Mouse (Mus musculus) limb, embryonic 12.5 days (tissue): Measurements from ENCODE around the gene Atf7. TPM values are rescaled to one million over a fixed set of nuclear protein-coding genes. Genes with fewer than 3 reads are reported as not detected.
"Not testable (repeated sequence)": the region's sequence is repeated elsewhere in the genome, so short reads cannot be mapped to it uniquely, and the experiment has no call there.

Experiments used
- ATAC-seq: fragments of 200-750 bp; cut with Nextera tagmentation; 2 replicates; pipeline ENCODE4 v1.8.0; 2017; ENCODE audit warnings: low read depth, moderate TSS enrichment; ENCODE audit not compliant: insufficient number of reproducible peaks, insufficient read depth, low FRiP score, low TSS enrichment
- H3K27ac ChIP-seq: fragments of 300-500 bp; sonication (generic); 2 replicates; pipeline ENCODE4 v1.5.1; 2016; ENCODE audit warnings: mild to moderate bottlenecking, moderate library complexity
- H3K27me3 ChIP-seq: fragments of 300-500 bp; sonication (generic); 2 replicates; pipeline ENCODE4 v1.6.1; 2016; ENCODE audit warnings: mild to moderate bottlenecking, moderate library complexity
- H3K36me3 ChIP-seq: fragments of 300-500 bp; sonication (generic); 2 replicates; pipeline ENCODE4 v1.6.1; 2016; ENCODE audit warnings: mild to moderate bottlenecking, moderate library complexity
- H3K4me1 ChIP-seq: fragments of 300-500 bp; sonication (generic); replicated peaks from 2 replicates; pipeline ENCODE4 v1.6.1; 2016
- H3K4me2 ChIP-seq: fragments of 300-500 bp; sonication (generic); 2 replicates; pipeline ENCODE4 v1.6.1; 2016; ENCODE audit warnings: mild to moderate bottlenecking, moderate library complexity
- H3K4me3 ChIP-seq: fragments of 300-500 bp; sonication (generic); replicated peaks from 2 replicates; pipeline ENCODE4 v1.5.1; 2016; ENCODE audit warnings: mild to moderate bottlenecking
- H3K9ac ChIP-seq: fragments of 300-500 bp; sonication (generic); replicated peaks from 2 replicates; pipeline ENCODE4 v1.6.1; 2016; ENCODE audit warnings: mild to moderate bottlenecking, moderate library complexity
- H3K9me3 ChIP-seq: fragments of 300-500 bp; sonication (generic); 2 replicates; pipeline ENCODE4 v1.6.1; 2016; ENCODE audit warnings: mild to moderate bottlenecking, moderate library complexity
- WGBS: fragments of 180-500 bp; shearing (Covaris S2); methylation state at CpG from one replicate; pipeline ENCODE4 v1.1.7; 2016; 5-methylcytosine and 5-hydroxymethylcytosine counted together
- polyA plus RNA-seq: library from polyadenylated mRNA; unstranded; fragments of >200 nt; fragmentation: Nextera tagmentation; extraction: Ambion mirVana; gene quantifications from 2 replicates; pipeline ENCODE4 v1.2.1, GENCODE M21; 2016

Atf7 gene
- 32.1 and 37.7 TPM in 2 replicates for polyA plus RNA-seq

DNA sequence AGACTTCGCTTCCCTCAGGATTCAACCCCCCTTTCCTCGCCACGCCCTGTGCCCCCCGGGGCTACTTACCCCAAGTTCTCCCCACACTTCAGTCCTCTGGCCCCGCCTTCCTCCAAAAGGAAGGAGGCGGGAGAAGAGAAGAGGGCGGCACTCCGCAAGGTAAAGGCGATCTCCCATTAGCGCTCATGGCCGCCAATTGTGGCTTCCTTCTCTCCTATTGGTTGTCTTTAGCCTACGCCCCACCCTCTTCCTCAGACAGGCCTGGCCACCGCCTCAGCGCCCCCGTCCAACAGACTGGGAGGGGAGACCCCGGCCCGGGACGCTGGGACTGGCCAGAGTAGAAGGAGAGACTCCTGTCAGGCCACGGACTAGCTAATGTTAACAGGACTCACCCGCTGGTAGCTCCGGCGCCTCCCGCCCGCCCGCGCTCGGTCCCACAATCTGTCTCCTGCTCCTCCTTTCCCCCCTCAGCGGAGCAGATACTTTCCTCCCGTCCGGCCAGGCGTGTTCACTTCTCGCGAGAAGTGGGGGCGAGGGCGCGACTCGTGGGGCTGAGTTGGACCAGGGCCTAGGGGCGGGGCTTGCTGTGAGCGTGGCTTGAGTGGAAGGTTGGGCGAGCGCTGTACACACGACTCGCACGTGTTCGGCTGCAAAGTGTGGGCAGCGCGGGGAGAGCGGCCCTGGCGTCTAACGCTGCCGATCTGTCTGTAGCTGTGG is at the start of gene Atf7, which contains the start of gene Gm28047:
TSS of gene Atf7 (minus strand) at position 495 of the 717 bp plus-strand sequence.
TSS of gene Gm28047 (minus strand) at position 98 of the 717 bp plus-strand sequence.
- peaks cover 7% of the 10 kb centered on the region; the same call in 1 of the 2 replicates for H3K36me3 ChIP-seq
- peak within 1 kb of the TSS; percentile 79 for H3K9ac ChIP-seq
- peaks cover 15% of the 10 kb centered on the region for H3K4me1 ChIP-seq
- under 1% methylated on average over 51 of the region's 51 CpGs for WGBS
- H3K9me3 ChIP-seq = no peaks in the 10 kb centered on the region
- no peaks in the 10 kb centered on the region for H3K27me3 ChIP-seq
- H3K27ac ChIP-seq = peak within 1 kb of the TSS; percentile 98
- peak within 1 kb of the TSS; percentile 55 for H3K4me3 ChIP-seq
- H3K4me2 ChIP-seq = peak within 1 kb of the TSS; percentile 81
- peak; percentile 99 for ATAC-seq

DNA sequence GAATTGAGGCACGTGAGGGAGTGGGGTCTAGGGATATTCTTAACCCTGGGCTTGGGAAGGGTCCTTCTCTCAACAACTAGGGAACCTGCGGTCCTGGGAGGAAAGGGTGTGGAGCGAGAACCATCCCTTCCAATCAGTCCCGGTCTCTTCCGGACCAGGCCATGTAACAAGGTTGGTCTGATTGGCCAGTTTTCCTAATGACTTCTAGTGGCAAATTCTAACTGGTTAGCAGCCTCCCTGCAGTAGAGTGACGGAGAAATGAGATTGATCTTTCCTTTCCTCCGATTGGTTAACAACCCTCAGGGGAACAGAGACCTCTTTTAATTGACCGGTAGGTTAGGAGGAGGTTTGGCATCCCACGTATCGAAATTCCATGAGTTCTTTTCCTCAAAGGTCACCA is 48.3 kb upstream of the Atf7 start:
- Histone ChIP-seq H3K27me3 (no peaks in the 10 kb centered on the region), H3K36me3 (no peaks in the 10 kb centered on the region; the same call in 1 of the 2 replicates), H3K27ac (peak overlapping the region; percentile 100), H3K9me3 (no peaks in the 10 kb centered on the region), H3K9ac (no peak overlapping the region), H3K4me2 (peak overlapping the region; percentile 74), H3K4me1 (peaks cover 25% of the 10 kb centered on the region), H3K4me3 (peak overlapping the region; percentile 50)
- 1% methylated on average over 10 of the region's 10 CpGs for WGBS
- no peak for ATAC-seq

DNA sequence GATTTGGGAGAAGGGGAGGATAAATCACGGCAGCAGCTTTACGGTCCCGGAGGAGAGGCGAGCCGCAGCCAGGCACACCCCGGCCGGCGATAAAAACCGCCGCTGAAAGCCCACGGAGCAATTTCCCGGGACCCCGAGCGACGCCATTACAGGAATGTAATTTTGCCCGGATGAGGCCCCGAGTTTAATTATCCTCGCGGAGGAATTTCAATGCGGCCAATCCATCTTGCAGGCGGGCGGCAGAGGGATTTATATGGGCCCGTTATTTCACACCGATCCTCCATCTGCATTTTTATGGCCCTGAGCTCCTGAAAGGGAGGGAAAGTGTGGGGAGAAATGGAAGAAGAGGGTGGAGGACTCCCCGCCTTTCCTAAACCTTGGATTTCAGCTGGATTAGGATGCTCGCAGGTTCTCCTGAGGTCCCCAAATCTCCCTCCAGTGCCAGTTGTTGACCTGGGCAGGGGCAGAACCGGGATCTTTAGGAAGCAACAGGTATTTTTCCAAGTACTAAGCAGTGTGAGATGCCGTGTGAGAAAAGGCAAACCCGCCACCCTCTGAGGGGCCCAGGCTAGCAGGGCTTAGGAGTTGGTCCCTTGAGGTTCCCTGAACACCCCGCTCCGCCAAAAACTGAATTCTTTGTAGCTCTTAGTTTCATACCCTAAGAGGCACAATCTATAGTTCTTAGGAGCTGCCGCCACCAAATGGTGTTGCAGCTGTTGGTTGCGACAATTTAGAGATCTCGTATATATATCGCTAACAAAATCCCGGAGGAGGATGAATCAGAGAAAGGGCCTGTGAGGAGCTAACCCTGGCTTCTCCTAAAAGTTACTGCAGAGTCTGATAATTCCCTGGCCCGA is 47.2 kb upstream of the Atf7 start, which contains the start of gene Atp5g2:
TSS of gene Atp5g2 (minus strand) at position 138 of the 857 bp plus-strand sequence.
- peak within 1 kb of the TSS; percentile 74 for H3K4me2 ChIP-seq
- no peaks in the 10 kb centered on the region for H3K9me3 ChIP-seq
- H3K36me3 ChIP-seq = peaks cover 8% of the 10 kb centered on the region
- no peaks in the 10 kb centered on the region for H3K27me3 ChIP-seq
- H3K9ac ChIP-seq = peak within 1 kb of the TSS; percentile 83
- H3K4me3 ChIP-seq = peak within 1 kb of the TSS; percentile 50
- peaks cover 28% of the 10 kb centered on the region for H3K4me1 ChIP-seq
- peak within 1 kb of the TSS; percentile 100 for H3K27ac ChIP-seq
- ATAC-seq = no peak
- 2% methylated on average over 37 of the region's 37 CpGs for WGBS

DNA sequence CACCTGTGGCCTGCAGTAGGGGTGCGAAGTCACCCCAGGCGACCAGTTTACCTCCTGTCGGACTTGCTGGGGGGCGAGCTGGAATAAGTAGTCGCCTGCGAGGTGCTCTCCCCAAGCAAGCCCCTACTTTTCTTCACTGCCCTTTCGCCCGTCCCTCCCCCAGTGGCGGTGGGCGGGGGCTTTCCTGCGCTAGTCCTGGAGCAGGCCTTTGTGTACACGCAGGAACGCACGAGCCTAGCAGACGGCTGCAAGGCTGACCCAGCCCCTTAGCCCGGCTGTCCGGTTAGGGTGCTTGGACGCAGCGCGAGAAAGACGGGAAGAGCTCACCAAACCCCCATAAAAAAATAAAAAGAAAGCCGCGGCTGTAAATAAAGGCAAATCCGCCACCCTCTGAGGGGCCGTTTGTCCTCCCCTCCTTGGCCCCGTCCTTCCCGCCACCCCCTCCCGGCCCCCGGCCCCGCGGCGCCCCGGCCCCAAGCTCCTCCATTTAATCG is 46.5 kb upstream of the Atf7 start:
- H3K27ac ChIP-seq = peak overlapping the region; percentile 100
- H3K27me3 ChIP-seq = no peaks in the 10 kb centered on the region
- WGBS = under 1% methylated on average over 34 of the region's 34 CpGs
- H3K9me3 ChIP-seq = no peaks in the 10 kb centered on the region
- peak overlapping the region; percentile 50 for H3K4me3 ChIP-seq
- H3K36me3 ChIP-seq = peaks cover 14% of the 10 kb centered on the region
- H3K9ac ChIP-seq = peak overlapping the region; percentile 83
- peaks cover 28% of the 10 kb centered on the region for H3K4me1 ChIP-seq
- peak; percentile 43 for ATAC-seq
- peak overlapping the region; percentile 74 for H3K4me2 ChIP-seq

DNA sequence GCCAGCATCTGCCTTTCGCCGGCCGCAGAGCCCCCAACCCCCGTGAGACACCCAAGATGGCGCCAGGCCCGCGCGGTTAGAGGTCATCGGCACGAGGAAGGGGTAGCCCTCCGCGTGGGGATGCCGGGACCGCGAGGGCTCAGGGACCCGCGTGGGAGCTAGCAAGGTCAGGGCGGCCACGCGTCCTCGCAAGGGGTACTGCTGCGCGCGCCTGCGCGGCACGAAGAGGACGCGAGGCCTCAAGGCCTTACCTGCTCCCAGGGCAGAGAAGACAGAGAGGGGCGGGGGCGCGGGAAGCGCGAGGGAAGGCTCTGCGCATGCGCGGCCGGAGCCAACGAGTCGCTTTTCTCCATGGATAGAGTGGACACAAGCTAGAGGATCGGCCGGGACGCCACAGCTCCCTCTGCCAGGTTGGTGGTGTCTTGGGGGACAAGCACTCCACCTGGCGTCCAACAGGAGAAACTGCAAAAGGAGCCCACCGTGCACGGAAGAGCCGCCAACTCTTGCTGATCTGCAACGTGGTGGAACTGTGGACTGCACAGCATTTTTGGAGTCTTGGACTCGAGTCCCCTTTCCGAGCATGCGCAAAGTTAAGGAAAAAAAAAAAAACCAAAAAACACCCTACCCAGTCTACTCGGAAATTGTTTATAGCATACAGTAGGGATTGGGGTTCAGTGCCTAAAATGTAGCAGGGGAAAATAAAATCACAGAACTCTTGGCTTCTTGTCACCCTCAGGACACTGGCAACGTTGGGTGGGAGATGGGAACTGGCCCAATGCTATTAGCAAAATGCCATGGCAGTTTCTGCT is 45.7 kb upstream of the Atf7 start:
- Histone ChIP-seq H3K9ac (peak overlapping the region; percentile 88), H3K36me3 (peaks cover 22% of the 10 kb centered on the region), H3K9me3 (no peaks in the 10 kb centered on the region), H3K4me3 (peak overlapping the region; percentile 63), H3K4me2 (peak overlapping the region; percentile 74), H3K27me3 (no peaks in the 10 kb centered on the region), H3K27ac (peak overlapping the region; percentile 100), H3K4me1 (peaks cover 28% of the 10 kb centered on the region)
- ATAC-seq = peak; percentile 92
- WGBS = under 1% methylated on average over 53 of the region's 53 CpGs

DNA sequence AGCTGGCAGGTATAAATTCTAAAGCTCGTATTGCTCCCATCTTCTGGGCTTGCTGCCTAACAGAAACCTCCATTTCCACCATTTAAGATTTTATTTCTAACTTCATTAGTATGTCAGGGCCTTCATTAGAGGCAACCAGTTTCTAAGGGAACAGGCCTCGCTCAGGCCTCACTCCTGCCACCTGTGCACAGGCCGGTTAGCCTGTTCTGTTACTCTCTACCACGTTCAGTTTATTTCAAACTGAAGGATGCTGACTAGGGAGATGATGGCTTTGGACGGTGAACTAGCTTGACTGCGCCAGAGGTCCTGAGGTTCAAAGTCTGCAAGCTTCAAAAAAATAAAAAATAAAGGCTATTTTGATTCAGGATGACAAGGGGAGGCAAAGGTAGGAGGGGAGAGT is 45.0 kb upstream of the Atf7 start:
- peaks cover 28% of the 10 kb centered on the region for H3K4me1 ChIP-seq
- peak overlapping the region; percentile 88 for H3K9ac ChIP-seq
- no peaks in the 10 kb centered on the region for H3K9me3 ChIP-seq
- H3K4me3 ChIP-seq = peak overlapping the region; percentile 63
- ATAC-seq = no peak
- 11% methylated on average over 6 of the region's 6 CpGs for WGBS
- H3K27me3 ChIP-seq = no peaks in the 10 kb centered on the region
- peak overlapping the region; percentile 61 for H3K4me2 ChIP-seq
- peaks cover 28% of the 10 kb centered on the region for H3K36me3 ChIP-seq
- H3K27ac ChIP-seq = peak overlapping the region; percentile 100

DNA sequence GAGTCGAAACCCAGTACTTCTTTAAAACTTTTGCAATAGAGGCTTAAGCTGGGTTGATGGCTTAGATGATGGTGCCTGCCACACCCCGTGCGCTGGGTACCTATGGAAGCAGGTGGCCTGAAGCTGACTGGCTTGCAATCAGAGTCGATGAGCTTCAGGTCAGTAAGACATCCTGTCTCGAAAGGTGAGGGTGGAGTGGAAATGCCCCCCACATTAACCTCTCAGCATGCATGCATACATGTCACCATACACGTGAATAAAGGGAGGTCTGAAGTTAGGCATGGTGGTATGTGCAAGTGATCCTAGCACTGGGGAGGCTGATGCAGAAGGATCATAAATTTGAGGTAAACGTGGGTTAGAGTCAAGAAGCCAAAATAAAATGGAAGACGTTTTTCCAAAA is 44.3 kb upstream of the Atf7 start:
- Histone ChIP-seq H3K4me3 (no peak overlapping the region; the same call in 1 of the 2 replicates), H3K36me3 (peaks cover 35% of the 10 kb centered on the region), H3K9ac (peak overlapping the region; percentile 3; the same call in 1 of the 2 replicates), H3K4me2 (peak overlapping the region; percentile 61), H3K27me3 (no peaks in the 10 kb centered on the region), H3K9me3 (no peaks in the 10 kb centered on the region), H3K4me1 (peaks cover 28% of the 10 kb centered on the region), H3K27ac (no peak overlapping the region)
- WGBS = 78% methylated on average over 8 of the region's 8 CpGs
- ATAC-seq = no peak

DNA sequence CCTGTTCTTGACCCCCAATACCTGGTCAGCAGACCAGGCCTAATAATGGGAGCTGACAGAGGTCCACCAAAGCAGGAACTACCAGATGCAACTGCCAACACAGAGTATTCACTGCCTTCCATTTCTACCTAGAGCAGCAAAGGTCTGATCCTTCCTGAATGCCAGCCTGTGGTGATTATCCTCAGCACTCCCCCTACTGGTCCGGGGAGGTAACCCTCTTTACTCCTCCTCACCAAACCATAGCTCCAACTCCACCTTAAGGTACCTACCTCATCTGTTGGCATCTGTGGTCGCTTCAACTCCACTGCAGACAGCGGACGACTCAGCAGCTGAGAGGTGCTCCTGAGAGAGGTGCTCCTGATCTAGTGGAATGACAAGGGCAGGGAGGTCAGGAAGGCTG is 40.2 kb upstream of the Atf7 start:
- Histone ChIP-seq H3K4me3 (no peak overlapping the region), H3K36me3 (peaks cover 72% of the 10 kb centered on the region), H3K9me3 (no peaks in the 10 kb centered on the region), H3K27ac (no peak overlapping the region), H3K4me1 (peaks cover 9% of the 10 kb centered on the region), H3K27me3 (no peaks in the 10 kb centered on the region), H3K4me2 (no peak overlapping the region), H3K9ac (no peak overlapping the region)
- WGBS = 52% methylated on average over 4 of the region's 4 CpGs
- no peak for ATAC-seq

DNA sequence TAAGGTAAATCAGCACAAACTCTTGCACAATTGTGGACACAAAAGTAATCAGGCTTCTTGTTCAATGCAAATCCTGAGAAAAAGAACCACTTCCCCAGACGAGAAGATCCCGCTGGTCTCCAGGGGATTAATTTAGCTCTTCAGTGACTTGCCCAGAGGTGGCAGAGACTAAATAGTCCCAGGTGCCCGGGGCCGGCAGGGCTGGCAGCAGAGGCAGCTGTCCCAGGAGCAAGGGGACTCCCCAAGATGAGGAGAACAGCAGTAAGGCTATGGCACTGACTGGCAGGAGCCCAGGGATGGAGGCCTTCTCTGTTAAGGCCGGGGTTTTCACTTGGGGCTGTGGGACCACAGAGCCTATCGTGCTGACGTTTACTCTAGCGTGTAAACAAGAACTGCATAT is 38.6 kb upstream of the Atf7 start:
- Histone ChIP-seq H3K27me3 (no peaks in the 10 kb centered on the region), H3K4me3 (no peak overlapping the region), H3K9me3 (no peaks in the 10 kb centered on the region), H3K4me1 (peaks cover 3% of the 10 kb centered on the region; the same call in 1 of the 2 replicates), H3K9ac (no peak overlapping the region), H3K27ac (no peak overlapping the region), H3K4me2 (no peak overlapping the region), H3K36me3 (peaks cover 83% of the 10 kb centered on the region)
- WGBS = 87% methylated on average over 8 of the region's 8 CpGs
- ATAC-seq = no peak

DNA sequence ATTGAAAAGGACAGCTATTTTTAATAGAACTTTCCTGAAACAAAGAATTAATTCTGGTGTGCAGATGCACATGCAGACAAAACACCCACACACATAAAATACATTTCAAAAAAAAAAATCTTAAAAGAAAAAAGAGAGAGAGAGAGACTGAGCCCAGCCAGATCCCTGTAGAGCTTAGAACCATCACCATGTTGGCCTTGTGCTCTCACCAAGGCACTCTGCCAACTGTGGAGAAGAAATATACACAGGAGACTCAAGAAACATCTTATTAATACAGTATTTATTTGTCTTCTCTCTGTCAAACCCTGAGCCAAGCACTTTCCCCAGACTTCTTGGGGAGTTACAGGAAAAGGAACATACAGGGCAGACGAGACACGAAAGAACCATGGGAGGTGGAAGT is 37.3 kb upstream of the Atf7 start:
- not testable (repeated sequence) for H3K9me3 ChIP-seq, H3K27ac ChIP-seq, H3K4me2 ChIP-seq, H3K4me1 ChIP-seq, H3K9ac ChIP-seq, H3K4me3 ChIP-seq, ATAC-seq, H3K27me3 ChIP-seq
- peaks cover 77% of the 10 kb centered on the region for H3K36me3 ChIP-seq
- no CpG with 5 or more reads among the region's 2 CpGs for WGBS
